In genomic region chr7:132227075-132227640, GRCm38 (mm10) we compare ENCODE assay signal across 8 mouse cellular contexts.
DNase-seq lines count a peak whose midpoint lies in the region; ATAC-seq and TF ChIP-seq lines count a peak whose summit lies in the region.

No protein-coding gene starts in this region.

- ATAC-seq in heart, embryonic 15.5 days (replicated peaks; ENCODE audit: insufficient number of reproducible peaks, insufficient read depth, low FRiP score, low read depth), result peak; percentile 55; the same call in 1 of the 2 replicates
- ATAC-seq in liver, postnatal 0 days, result peak; percentile 15; the same call in 1 of the 2 replicates
- ATAC-seq in liver, embryonic 11.5 days (replicated peaks; ENCODE audit: low FRiP score), result no peak
- ATAC-seq in intestine, embryonic 15.5 days, result peak; percentile 24; the same call in 1 of the 2 replicates

- H3K4me1 ChIP-seq in heart, embryonic 15.5 days (replicated peaks), result peaks cover 11% of the 10 kb centered on the region
- H3K4me1 ChIP-seq in liver, postnatal 0 days (ENCODE audit: insufficient read depth), result no peaks in the 10 kb centered on the region
- H3K4me1 ChIP-seq in liver, embryonic 11.5 days (replicated peaks; ENCODE audit: control insufficient read depth, insufficient read depth, low read length), result no peaks in the 10 kb centered on the region
- peaks cover 4 to 22% of the 10 kb centered on the region in 2 experiments; a peak in 3 of 4 replicates for H3K4me1 ChIP-seq in MEL (ENCODE audit: control insufficient read depth in 1 of 2, insufficient read depth in 2 of 2, low read length in 2 of 2)
- H3K4me1 ChIP-seq in intestine, embryonic 15.5 days (replicated peaks), result no peaks in the 10 kb centered on the region; the same call in 1 of the 2 replicates

- no peak overlapping the region for H3K9ac ChIP-seq in heart, embryonic 15.5 days
- no peak overlapping the region for H3K9ac ChIP-seq in liver, postnatal 0 days (replicated peaks)
- H3K9ac ChIP-seq in liver, embryonic 11.5 days (ENCODE audit: low read depth, low read length), result no peak overlapping the region
- no peak overlapping the region for H3K9ac ChIP-seq in MEL (ENCODE audit: control insufficient read depth, low read depth, low read length, poor library complexity, severe bottlenecking)
- H3K9ac ChIP-seq in intestine, embryonic 15.5 days, result no peak overlapping the region

- H3K27ac ChIP-seq in heart, embryonic 15.5 days, result no peak overlapping the region
- no peak overlapping the region for H3K27ac ChIP-seq in liver, postnatal 0 days (ENCODE audit: low read depth)
- H3K27ac ChIP-seq in liver, embryonic 11.5 days (ENCODE audit: low read depth, low read length), result no peak overlapping the region
- 0 out of 2 replicates have a peak overlapping the region, but pooled peaks have one; percentile 11 for H3K27ac ChIP-seq in MEL (ENCODE audit: control insufficient read depth, low read depth, low read length)
- peak overlapping the region; percentile 19; the same call in 1 of the 2 replicates for H3K27ac ChIP-seq in intestine, embryonic 15.5 days

- H3K27me3 ChIP-seq in heart, embryonic 15.5 days, result no peaks in the 10 kb centered on the region
- H3K27me3 ChIP-seq in liver, postnatal 0 days (ENCODE audit: insufficient read depth, low read length), result no peaks in the 10 kb centered on the region
- no peaks in the 10 kb centered on the region for H3K27me3 ChIP-seq in liver, embryonic 11.5 days (replicated peaks; ENCODE audit: control insufficient read depth, insufficient read depth, low read length)
- no peaks in the 10 kb centered on the region for H3K27me3 ChIP-seq in MEL (ENCODE audit: control insufficient read depth in 1 of 2, insufficient read depth in 2 of 2, low read length in 2 of 2)
- no peaks in the 10 kb centered on the region for H3K27me3 ChIP-seq in intestine, embryonic 15.5 days (replicated peaks)

- no peaks in the 10 kb centered on the region for H3K79me2 ChIP-seq in MEL (ENCODE audit: control insufficient read depth, insufficient read depth, low read length, poor library complexity)

- no peak for TF ChIP-seq EP300 in liver, postnatal 0 days (IDR thresholded peaks at IDR 0.05; ENCODE audit: low read depth)
- TF ChIP-seq EP300 in MEL (IDR thresholded peaks at IDR 0.05; ENCODE audit: low read depth in 1 of 2, low read length in 2 of 2), result no peak

- H3K36me3 ChIP-seq in heart, embryonic 15.5 days, result no peaks in the 10 kb centered on the region
- no peaks in the 10 kb centered on the region for H3K36me3 ChIP-seq in liver, postnatal 0 days (replicated peaks; ENCODE audit: insufficient read depth, low read length)
- no peaks in the 10 kb centered on the region for H3K36me3 ChIP-seq in liver, embryonic 11.5 days (ENCODE audit: control insufficient read depth, insufficient read depth, low read length)
- peaks cover 0 to 5% of the 10 kb centered on the region in 2 experiments; a peak in 2 of 4 replicates for H3K36me3 ChIP-seq in MEL (ENCODE audit: control insufficient read depth in 1 of 2, insufficient read depth in 2 of 2, low read length in 2 of 2)
- H3K36me3 ChIP-seq in intestine, embryonic 15.5 days, result no peaks in the 10 kb centered on the region

- TF ChIP-seq POLR2A in MEL (IDR thresholded peaks at IDR 0.05; ENCODE audit: control insufficient read depth in 1 of 2, insufficient read depth in 1 of 2, low read depth in 1 of 2, low read length in 2 of 2, poor library complexity in 1 of 2), result no peak

- H3K4me2 ChIP-seq in heart, embryonic 15.5 days, result no peak overlapping the region
- no peak overlapping the region for H3K4me2 ChIP-seq in liver, postnatal 0 days (ENCODE audit: low read depth, low read length)
- H3K4me2 ChIP-seq in liver, embryonic 11.5 days, result no peak overlapping the region
- H3K4me2 ChIP-seq in intestine, embryonic 15.5 days (replicated peaks), result no peak overlapping the region

- WGBS in heart, embryonic 15.5 days, result 64% methylated on average over 8 of the region's 8 CpGs
- 65% methylated on average over 8 of the region's 8 CpGs for whole genome bisulfite sequencing in liver, postnatal 0 days (ENCODE audit: insufficient replicate concordance)
- 73% methylated on average over 8 of the region's 8 CpGs for WGBS in liver, embryonic 11.5 days
- 78% methylated on average over 8 of the region's 8 CpGs for WGBS in intestine, embryonic 15.5 days

- no peak for TF ChIP-seq RAD21 in MEL (IDR thresholded peaks at IDR 0.05; ENCODE audit: low read depth, low read length)

- no peak overlapping the region for H3K4me3 ChIP-seq in heart, embryonic 15.5 days
- no peak overlapping the region for H3K4me3 ChIP-seq in liver, postnatal 0 days (ENCODE audit: low read depth, low read length)
- H3K4me3 ChIP-seq in liver, embryonic 11.5 days (ENCODE audit: low read depth, low read length), result no peak overlapping the region
- no peak overlapping the region for H3K4me3 ChIP-seq in MEL (ENCODE audit: control insufficient read depth in 1 of 2, insufficient read depth in 1 of 2, low read depth in 2 of 2, low read length in 2 of 2)
- H3K4me3 ChIP-seq in intestine, embryonic 15.5 days (replicated peaks), result no peak overlapping the region

- no peak for TF ChIP-seq CTCF in liver, postnatal 0 days (IDR thresholded peaks at IDR 0.05; ENCODE audit: low read depth)
- TF ChIP-seq CTCF in MEL (IDR thresholded peaks at IDR 0.05 in 2 of 3, conservative IDR thresholded peaks at IDR 0.05 in 1 of 3; ENCODE audit: control insufficient read depth in 1 of 3, insufficient read depth in 1 of 3, low read depth in 2 of 3, low read length in 3 of 3, poor library complexity in 1 of 3, severe bottlenecking in 1 of 3), result no peak

- DNase-seq in heart, postnatal 14 days, result no peak
- no peak for DNase-seq in liver, postnatal 0 days
- DNase-seq in liver, embryonic 11.5 days (ENCODE audit: low spot score), result no peak
- peak; percentile 58 for DNase-seq in MEL (ENCODE audit: low read depth, low spot score)
- no peak for DNase-seq in cerebellum, postnatal 10 days
- DNase-seq in adrenal gland, postnatal 36 days, result no peak

- no peaks in the 10 kb centered on the region for H3K9me3 ChIP-seq in heart, embryonic 15.5 days (replicated peaks)
- H3K9me3 ChIP-seq in liver, postnatal 0 days (ENCODE audit: low read length), result no peaks in the 10 kb centered on the region
- no peaks in the 10 kb centered on the region for H3K9me3 ChIP-seq in liver, embryonic 11.5 days (ENCODE audit: control insufficient read depth, low read length)
- no peaks in the 10 kb centered on the region for H3K9me3 ChIP-seq in MEL (replicated peaks; ENCODE audit: insufficient read depth, low read length)
- H3K9me3 ChIP-seq in intestine, embryonic 15.5 days, result no peaks in the 10 kb centered on the region

- intact Hi-C loops in heart, postnatal 14 days (cut with DNase I), result loop anchor here (1.0 to 5.0 kb wide), 3 partner anchors 90 to 410 kb away; partner anchors contain the start of gene Chst15

TF ChIP-seq in MEL, 35 proteins besides CTCF, POLR2A, EP300 and RAD21:
- TF ChIP-seq CHD1 (IDR thresholded peaks at IDR 0.05; ENCODE audit: low read depth, low read length) (no peak), MAX (IDR thresholded peaks at IDR 0.05; ENCODE audit: low read length) (no peak), JUND (IDR thresholded peaks at IDR 0.05; ENCODE audit: low read depth, low read length) (no peak), MYB (IDR thresholded peaks at IDR 0.05; ENCODE audit: low read depth, low read length) (no peak), ZC3H11A (IDR thresholded peaks at IDR 0.05; ENCODE audit: low read depth, low read length) (no peak), NRF1 (IDR thresholded peaks at IDR 0.05; ENCODE audit: insufficient read depth, low read depth, low read length, poor library complexity, severe bottlenecking) (no peak), MAFK (IDR thresholded peaks at IDR 0.05; ENCODE audit: borderline replicate concordance, low read depth, low read length) (peak; percentile 48; the same call in 1 of the 2 replicates), CHD2 (IDR thresholded peaks at IDR 0.05; ENCODE audit: low read length) (no peak), SMC3 (IDR thresholded peaks at IDR 0.05; ENCODE audit: low read depth, low read length) (0 out of 2 replicates have a peak, but pooled peaks have one; percentile 1)

Comparison
In these comparisons a context has a peak if more than half of its experiments do, and no peak if none do; other contexts are left out.
1. H3K27ac ChIP-seq: peak in MEL (single experiment) and intestine, embryonic 15.5 days (single experiment); none in heart, embryonic 15.5 days (single experiment), liver, postnatal 0 days (single experiment) and liver, embryonic 11.5 days (single experiment).